Mouse (Mus musculus): ENCODE data around the gene Cdc42ep5. TPM values are rescaled to one million over a fixed set of nuclear protein-coding genes. Genes with fewer than 3 reads are reported as not detected.

Cdc42ep5 gene
- polyA plus RNA-seq (2015; fragmentation: Nextera tagmentation; extraction: Ambion mirVana), result 86.7 and 89.6 TPM in 2 replicates

DNA sequence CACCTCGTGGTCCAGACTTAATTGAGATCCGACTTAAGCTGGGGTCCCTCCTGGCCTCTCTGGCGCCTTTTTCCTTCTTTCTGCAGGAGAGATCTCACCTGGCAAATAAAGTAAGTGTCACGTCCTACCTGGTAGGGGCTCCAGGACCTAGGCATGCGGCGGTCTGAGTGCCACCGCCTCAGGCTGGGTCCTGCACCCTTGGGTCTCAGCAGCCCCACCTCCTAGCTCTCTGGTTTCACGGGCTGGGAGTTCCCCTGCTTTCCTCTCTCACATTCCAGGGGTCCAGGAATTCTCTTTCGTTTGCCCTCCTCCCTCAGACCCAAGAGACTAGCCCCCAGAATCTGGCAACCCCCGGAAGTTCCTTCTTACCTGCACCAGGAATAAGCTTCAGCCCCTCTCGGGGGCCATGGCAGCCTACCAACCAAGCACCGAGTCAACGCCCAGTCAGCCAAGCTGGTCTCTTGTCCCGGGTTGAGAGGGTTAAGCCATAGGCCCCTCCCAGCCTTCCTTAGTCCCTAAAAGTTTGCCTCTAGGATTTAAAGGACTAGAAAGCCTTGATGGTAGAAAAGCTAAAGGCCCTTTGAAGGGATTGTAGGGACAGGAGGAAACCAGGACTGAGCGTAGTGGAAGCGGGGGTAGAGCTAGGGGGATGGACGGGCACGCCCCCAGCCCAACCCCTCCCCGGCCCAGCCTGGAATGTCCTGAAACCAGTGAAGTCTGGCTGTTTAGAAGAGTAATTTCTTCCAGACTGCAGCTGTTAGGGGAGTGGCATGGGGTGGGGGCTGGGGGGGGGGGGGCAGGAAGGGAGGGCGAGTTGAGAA, at the start of gene Cdc42ep5:
Gene Cdc42ep5 (minus strand): TSS at position 771 of the 821 bp plus-strand sequence.

DNA sequence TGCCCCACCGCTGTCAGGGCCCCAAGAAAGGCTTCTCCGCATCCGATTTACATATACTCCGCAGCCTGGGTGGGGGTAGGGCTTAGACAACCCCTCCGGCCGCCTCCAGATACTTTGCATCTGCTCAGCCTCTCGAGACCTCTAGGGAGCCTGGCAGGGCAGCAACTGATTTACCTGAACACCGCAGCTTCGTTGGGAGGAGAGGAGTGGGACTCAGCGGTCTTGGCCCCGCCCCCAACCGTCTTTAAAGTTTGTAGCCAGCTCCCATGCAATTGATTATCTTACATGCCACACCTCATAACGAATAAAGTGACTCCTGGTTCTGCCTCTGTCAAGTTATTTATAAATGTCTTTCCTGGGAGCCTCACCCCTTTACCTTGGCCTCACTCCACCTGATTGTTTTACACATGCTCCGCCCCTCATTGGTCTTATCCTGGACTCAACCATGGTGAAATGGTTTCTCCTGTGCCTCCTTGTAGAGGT, 14.6 kb downstream of the Cdc42ep5 start, which contains the start of gene Leng9:
Gene Leng9 (minus strand): TSS at position 316 of the 483 bp plus-strand sequence.

DNA sequence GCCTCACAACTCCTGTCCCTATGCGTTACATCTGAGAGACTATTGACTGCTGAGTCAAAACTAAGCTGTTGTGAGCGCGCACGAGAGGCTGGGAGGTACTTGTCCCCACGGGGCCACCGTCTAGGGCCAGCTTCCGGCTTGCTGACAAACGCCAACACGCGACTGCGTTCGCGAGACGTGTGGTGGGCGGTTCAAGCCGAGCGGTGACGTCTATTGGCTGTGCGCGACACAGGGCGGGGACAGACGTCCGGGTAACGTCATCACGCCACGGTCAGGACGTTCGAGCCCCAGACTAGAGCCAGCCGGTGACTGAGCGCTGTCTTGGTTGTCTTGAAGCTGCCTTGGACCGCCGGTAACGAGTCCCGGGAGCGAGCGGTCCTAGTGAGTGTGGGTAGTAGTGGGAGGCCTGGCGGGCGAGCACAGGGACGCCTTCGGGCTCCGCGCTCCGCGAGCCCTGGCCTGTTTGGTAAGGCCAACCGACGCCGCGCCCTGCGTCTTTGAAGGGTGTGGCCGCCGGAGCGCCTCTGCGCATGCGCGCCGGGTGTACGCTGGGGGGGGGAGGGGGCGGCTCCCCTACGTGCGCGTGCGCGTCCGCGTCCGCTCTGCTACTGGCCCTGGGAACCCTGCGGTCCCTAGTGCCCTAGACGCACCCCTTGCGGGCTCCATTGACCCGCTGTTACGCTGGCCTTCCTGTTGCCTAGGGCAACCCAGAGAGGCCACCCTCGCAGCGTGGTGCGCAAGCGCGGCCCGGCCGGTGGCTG, 27.7 kb downstream of the Cdc42ep5 start, which contains the start of gene Leng8:
Gene Leng8 (plus strand): TSS at position 269 of the 761 bp plus-strand sequence.

DNA sequence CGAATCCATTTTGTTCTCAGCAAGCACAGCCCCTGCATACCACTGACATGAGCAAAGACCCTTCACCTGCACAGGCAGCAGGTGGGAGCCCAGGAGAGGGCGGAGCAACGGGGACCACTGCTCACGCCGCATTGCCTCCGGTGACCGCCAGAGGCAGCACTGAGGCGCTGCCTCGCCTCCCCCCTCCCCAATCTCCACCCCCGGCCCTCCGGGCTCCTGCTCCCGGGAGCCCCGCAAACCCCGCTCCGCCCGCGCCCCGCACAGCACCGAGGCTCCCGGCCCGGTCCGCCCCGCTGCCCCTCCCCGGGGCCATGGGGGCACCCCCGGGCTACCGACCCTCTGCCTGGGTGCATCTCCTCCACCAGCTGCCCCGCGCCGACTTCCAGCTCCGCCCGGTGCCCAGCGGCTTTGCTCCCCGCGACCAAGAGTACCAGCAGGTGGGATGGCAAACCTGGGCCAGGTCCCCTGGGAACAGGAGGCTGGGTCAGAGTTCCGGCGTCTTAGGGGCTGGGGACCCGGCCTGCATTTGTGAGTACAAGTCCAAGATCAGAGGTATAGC, 45.2 kb downstream of the Cdc42ep5 start, which contains the start of gene Ttyh1:
Gene Ttyh1 (plus strand): TSS at position 65 of the 559 bp plus-strand sequence.

Other genes starting within 250 kb of the Cdc42ep5 start
- gene Lilra6, start 249.4 kb downstream of the Cdc42ep5 start, polyA plus RNA-seq (2015; fragmentation: Nextera tagmentation; extraction: Ambion mirVana), result 0.08 and 0.17 TPM in 2 replicates
- gene Lair1, start 101.7 kb downstream of the Cdc42ep5 start, polyA plus RNA-seq (2015; fragmentation: Nextera tagmentation; extraction: Ambion mirVana), result 0.67 and 3.2 TPM in 2 replicates
- gene Ttyh1, start 45.5 kb downstream of the Cdc42ep5 start, polyA plus RNA-seq (2015; fragmentation: Nextera tagmentation; extraction: Ambion mirVana), result 2.1 and 3.8 TPM in 2 replicates
- 28.5 and 29.3 TPM in 2 replicates for gene Leng8, start 27.8 kb downstream of the Cdc42ep5 start, polyA plus RNA-seq (2015; fragmentation: Nextera tagmentation; extraction: Ambion mirVana)
- 4.5 TPM in 2 replicates for gene Leng9, start 14.5 kb downstream of the Cdc42ep5 start, polyA plus RNA-seq (2015; fragmentation: Nextera tagmentation; extraction: Ambion mirVana)
- 0.23 and 0.27 TPM in 2 replicates for gene Lilra5, start 72.9 kb upstream of the Cdc42ep5 start, polyA plus RNA-seq (2015; fragmentation: Nextera tagmentation; extraction: Ambion mirVana)
- not detected in 2 replicates for gene Ncr1, start 172.9 kb upstream of the Cdc42ep5 start, polyA plus RNA-seq (2015; fragmentation: Nextera tagmentation; extraction: Ambion mirVana)
- 0.13 and 0.37 TPM in 2 replicates for gene Gp6, start 232.9 kb upstream of the Cdc42ep5 start, polyA plus RNA-seq (2015; fragmentation: Nextera tagmentation; extraction: Ambion mirVana)

Data from urinary bladder, postnatal 0 days (tissue).